Mouse (Mus musculus): ENCODE results near the gene Srsf6.
"Not testable (repeated sequence)": the region's sequence is repeated elsewhere in the genome, so short reads cannot be mapped to it uniquely, and the experiment has no call there.

Gene Srsf6

DNA sequence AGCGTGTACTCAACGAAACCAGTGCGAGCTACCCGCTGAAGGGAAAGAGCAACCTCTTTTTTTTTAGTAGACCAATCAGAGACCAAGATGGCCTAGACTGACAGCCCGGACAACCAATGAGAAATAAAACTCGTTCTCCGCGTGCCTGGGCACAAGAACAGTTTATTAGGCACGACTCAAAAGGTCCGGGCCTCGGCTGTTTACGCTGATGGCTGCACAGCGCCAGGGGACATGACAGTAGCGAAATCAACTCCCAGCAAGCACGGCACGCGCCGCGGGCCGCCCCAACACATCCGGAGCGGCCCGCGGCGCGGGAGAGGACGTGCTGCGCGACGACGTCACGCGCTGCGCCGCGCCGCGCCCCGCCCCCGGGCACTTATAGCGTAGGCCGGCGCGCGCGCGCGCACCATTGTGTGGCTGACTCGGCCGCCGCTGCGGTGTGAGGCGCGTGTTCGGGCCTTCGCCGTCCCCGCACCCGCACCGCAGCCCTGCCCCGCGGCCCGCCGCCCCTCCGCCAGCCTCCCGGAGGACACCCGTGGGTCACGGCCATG, at the start of gene Srsf6:
Gene Srsf6 (plus strand): TSS at position 406 of the 551 bp plus-strand sequence.
- in situ Hi-C loops (cut with MboI; ENCODE audit: low pct_unique_long_range_greater_than_20kb in 1 of 2, low sequenced_read_pairs in 2 of 2, unreplicated experiment in 1 of 2), result no loop called here

DNA sequence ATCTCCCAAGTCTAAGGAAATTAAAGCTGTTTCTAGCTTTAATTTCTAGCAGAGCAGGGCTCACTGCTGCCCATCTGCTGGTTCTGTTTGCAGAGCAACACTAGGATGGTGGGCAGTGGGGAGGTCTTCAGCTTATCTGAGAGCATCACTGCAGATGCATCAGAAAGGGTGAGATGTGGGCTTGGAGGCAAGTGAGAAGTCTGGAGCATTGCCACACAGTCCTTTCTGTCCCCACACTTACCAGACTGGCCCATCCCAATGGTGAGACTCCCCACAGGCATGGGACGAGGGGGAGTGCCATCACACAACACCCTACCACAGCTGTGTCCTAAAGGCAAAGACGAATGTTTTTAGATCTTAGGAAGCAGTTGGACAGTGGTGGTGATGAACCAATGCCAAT, 47.2 kb upstream of the Srsf6 start:
- in situ Hi-C loops (cut with MboI; ENCODE audit: low pct_unique_long_range_greater_than_20kb in 1 of 2, low sequenced_read_pairs in 2 of 2, unreplicated experiment in 1 of 2), result no loop called here

DNA sequence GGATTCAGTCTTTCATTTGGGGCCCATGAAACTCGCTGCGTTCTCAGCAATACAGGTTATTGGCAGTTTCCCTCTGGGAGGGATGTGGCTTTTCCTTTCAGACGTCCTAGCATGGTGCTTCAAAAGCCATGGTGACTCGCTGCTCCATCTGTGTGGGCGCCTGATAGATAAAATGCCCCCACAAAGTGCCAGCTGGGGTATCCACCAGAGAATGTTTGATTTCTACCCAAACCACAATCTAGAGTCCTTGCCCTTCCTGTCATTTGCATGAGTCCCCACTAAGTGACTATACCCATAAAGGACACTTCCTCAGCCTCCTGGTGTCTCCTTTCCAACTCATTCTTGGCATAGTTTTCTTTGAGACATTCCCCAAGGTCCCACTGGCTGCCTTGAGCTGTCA, 44.2 kb upstream of the Srsf6 start:
- in situ Hi-C loops (cut with MboI; ENCODE audit: low pct_unique_long_range_greater_than_20kb in 1 of 2, low sequenced_read_pairs in 2 of 2, unreplicated experiment in 1 of 2), result no loop called here

DNA sequence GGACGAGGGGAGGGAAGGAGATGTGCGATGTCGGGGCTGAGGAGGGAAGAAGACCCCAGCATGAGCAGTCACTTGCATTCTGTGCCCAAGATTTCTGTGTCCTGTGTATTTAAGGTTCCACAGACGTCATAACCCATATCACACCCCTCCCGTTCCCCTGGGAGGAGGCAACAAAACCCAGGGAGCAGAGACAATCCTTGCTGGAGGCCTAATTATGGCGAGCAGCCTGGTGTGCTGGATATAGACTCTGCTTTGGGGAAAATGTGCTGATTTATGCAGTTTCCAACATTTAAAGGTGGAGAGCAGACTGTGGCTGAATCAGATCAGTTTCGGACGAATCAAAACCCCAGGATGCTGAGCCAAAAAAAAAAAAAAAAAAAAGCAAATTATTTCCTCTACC, 42.7 kb upstream of the Srsf6 start:
- in situ Hi-C loops (cut with MboI; ENCODE audit: low pct_unique_long_range_greater_than_20kb in 1 of 2, low sequenced_read_pairs in 2 of 2, unreplicated experiment in 1 of 2), result no loop called here

DNA sequence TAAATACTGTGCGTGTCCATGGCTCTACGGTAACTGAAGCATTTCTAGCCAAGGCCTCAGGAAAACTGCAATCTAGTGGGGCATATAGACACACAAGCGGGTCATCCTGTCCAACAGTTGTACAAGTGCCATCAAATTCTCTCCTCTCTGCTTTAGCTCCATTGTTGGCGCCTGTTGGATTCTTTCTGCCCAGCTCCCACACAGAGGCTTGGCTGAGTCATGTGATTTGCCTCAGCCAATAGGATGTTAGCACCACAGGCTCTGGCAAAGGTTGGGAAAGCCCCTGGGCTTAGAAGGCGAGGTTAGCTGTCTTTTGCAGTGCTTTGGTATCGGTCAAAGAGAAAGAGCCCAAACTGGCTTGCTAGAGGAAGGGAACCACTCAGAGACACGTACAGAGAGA, 42.1 kb upstream of the Srsf6 start:
- in situ Hi-C loops (cut with MboI; ENCODE audit: low pct_unique_long_range_greater_than_20kb in 1 of 2, low sequenced_read_pairs in 2 of 2, unreplicated experiment in 1 of 2), result no loop called here

DNA sequence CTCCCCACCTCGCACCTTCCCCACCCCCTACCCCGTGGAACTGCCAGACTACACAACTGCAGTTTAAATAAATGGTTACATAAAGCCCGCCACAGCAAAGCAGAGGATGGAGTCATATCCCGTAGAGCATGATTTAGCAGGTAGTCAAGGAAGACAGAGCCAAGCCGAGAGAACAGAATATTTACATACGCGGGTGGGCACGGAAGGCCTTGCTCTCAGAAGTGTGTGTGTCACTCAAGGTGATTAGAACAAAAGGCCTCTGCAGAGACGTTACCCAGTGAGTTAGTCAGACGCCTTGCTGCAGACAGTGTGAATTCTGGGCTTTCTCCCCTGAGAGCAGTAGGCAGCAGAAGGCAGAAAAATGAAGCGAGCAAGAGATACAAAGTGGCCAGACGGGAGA, 41.6 kb upstream of the Srsf6 start:
- in situ Hi-C loops (cut with MboI; ENCODE audit: low pct_unique_long_range_greater_than_20kb in 1 of 2, low sequenced_read_pairs in 2 of 2, unreplicated experiment in 1 of 2), result no loop called here

DNA sequence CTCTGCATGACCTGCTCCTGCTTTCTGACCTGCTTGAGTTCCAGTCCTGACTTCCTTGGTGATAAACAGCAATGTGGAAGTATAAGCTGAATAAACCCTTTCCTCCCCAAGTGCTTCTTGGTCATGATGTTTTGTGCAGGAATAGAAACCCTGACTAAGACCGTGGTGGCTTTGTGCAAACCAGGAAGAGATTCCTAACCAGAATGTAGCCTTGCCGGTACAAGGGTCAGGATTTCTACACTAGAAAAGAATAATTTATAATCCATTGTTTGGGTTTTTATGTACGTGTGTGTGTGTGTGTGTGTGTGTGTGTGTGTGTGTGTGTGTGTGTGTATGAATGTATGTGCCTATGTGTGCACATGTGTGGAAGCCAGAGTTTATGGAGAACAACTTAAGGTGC, 38.3 kb upstream of the Srsf6 start:
- in situ Hi-C loops (cut with MboI; ENCODE audit: low pct_unique_long_range_greater_than_20kb in 1 of 2, low sequenced_read_pairs in 2 of 2, unreplicated experiment in 1 of 2), result not testable (repeated sequence)

DNA sequence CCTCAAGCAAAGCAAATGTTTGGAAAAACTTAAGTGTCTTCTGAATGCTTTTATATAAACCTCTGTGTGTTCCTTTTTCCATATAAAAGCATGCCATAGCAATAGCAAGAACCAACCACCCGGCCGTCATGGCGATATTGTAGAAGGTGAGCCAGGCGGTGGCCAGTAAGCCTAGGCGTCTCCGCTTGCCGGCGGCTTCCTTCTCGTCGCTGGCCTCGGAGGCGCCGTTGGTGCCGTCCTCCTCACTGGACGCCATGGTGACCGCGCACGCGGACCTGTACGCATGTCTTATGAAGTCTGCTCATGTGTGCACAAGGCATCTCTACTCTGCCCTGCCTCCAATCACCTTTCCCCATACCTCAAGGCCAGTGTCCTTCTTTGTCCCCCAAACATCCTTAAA, 32.1 kb upstream of the Srsf6 start:
- in situ Hi-C loops (cut with MboI; ENCODE audit: low pct_unique_long_range_greater_than_20kb in 1 of 2, low sequenced_read_pairs in 2 of 2, unreplicated experiment in 1 of 2), result not testable (repeated sequence)

DNA sequence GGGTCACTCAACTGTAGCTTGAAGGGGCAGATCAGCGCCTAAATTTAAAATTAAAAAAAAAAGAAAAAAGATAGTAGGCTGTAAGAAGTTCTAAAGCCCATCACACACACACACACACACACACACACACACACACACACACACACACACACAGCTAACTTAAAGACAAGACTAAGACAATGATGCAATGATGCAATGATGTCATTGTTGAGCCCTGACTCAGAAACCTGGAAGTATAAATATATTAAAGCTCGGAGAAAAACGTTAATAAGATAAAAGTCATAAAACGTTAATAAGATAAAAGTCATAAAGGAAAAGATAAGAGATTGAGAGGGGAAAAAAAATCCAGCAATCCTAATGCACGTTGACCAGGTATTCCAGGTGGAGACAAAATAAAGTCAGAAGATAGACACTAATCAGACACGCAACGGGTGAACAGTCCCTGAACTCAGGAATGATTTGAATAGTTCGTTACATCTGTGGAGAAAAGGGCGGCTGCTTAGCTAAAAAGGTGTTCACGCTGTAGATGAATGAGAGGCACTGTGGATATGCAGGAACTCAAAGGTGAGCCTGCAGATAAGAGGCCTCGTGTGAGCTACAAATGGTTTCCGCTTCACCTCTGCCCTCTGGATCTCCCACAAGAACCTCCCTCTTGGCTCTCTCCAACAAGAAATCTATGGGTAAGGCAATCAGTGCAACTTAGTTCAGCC, 31.3 kb upstream of the Srsf6 start:
- in situ Hi-C loops (cut with MboI; ENCODE audit: low pct_unique_long_range_greater_than_20kb in 1 of 2, low sequenced_read_pairs in 2 of 2, unreplicated experiment in 1 of 2), result no loop called here

DNA sequence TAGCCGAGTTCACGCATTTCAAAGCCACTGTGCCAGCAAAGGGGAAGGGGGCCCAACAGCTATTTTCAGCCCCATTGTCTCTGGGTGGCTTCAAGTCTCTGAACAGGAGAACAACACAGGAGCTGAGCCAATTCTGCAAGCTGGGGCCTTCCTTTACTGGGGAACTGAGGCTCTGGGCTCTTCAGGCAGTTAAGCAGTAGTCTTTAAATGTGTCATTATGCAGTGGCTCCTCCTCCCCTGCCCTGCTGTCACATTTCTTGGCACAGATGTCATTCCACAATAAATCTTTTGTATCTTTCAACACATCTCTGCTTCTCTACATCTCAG, 30.8 kb upstream of the Srsf6 start:
- in situ Hi-C loops (cut with MboI; ENCODE audit: low pct_unique_long_range_greater_than_20kb in 1 of 2, low sequenced_read_pairs in 2 of 2, unreplicated experiment in 1 of 2), result no loop called here

DNA sequence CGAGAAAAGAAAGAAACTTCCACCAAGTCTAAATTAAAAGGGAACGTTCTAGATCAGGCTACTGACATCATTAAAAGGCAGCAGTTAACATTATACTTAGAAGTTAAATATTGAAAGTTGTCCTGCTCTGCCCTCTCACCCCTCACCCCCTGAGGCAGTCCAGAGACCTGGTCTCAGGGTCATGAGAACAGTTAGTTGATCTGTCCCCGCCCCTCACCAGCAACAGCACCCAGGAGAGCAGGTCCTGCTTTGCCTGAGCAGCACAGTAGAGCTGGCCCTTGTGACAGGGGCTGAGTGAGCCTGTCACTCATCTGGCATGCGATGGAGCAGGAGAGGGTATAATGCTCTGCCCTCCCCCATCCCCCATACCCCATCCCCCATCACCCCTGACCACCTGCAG, 25.4 kb upstream of the Srsf6 start:
- in situ Hi-C loops (cut with MboI; ENCODE audit: low pct_unique_long_range_greater_than_20kb in 1 of 2, low sequenced_read_pairs in 2 of 2, unreplicated experiment in 1 of 2), result no loop called here

DNA sequence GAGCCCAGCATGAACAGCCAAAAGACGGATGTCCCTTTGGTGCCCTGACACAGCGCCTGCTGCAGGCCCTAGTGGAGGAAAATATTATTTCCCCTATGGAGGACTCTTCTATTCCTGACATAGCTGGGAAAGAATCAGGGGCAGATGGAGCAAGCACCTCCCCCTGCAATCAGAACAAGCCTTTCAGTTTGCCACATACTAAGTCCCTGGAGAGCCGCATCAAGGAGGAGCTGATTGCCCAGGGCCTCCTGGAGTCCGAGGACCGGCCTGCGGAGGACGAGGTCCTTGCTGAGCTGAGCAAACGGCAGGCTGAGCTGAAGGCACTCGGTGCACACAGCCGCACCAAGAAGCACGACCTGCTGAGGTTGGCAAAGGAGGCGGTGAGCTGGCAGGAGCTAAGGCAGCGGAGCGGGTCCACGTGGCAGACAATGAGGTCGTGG, 23.3 kb upstream of the Srsf6 start:
- in situ Hi-C loops (cut with MboI; ENCODE audit: low pct_unique_long_range_greater_than_20kb in 1 of 2, low sequenced_read_pairs in 2 of 2, unreplicated experiment in 1 of 2), result no loop called here

DNA sequence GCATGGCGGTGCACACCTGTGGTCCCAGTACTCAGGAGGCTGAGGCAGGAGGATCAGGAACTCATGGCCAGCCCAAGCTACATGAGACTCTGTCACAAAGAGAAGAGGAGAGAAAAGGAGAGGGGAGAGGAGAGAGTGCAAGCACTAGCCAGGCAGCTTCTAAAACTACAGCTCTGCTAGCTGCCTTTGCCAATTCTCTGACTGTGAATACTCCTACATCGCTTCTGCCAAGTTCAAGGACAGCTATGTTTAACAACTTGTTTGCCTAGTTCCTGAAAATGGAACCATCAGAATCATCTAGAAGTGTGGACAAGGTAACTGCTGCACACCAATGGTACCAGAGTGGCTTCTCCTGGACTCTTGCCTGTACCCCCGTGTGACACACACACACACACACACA, 17.3 kb upstream of the Srsf6 start:
- in situ Hi-C loops (cut with MboI; ENCODE audit: low pct_unique_long_range_greater_than_20kb in 1 of 2, low sequenced_read_pairs in 2 of 2, unreplicated experiment in 1 of 2), result no loop called here

DNA sequence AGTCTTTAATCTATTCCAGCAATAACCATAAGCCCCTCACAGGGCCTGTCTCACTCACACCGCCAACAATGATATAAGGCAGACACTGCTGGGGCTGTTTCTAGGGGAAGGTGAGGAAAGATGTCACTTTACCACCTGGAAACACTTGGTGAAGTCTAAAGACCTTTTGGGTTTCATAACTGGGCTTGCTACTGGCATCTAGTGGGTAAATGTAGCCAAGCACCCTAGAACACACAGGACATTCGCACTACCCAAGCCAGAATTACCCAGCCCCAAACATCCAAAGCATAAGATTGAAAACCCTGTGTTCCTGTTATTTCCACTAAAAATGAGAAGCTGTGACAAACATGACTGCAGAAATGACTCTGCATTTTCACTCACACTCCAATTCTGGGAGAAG, 16.8 kb upstream of the Srsf6 start:
- in situ Hi-C loops (cut with MboI; ENCODE audit: low pct_unique_long_range_greater_than_20kb in 1 of 2, low sequenced_read_pairs in 2 of 2, unreplicated experiment in 1 of 2), result no loop called here

DNA sequence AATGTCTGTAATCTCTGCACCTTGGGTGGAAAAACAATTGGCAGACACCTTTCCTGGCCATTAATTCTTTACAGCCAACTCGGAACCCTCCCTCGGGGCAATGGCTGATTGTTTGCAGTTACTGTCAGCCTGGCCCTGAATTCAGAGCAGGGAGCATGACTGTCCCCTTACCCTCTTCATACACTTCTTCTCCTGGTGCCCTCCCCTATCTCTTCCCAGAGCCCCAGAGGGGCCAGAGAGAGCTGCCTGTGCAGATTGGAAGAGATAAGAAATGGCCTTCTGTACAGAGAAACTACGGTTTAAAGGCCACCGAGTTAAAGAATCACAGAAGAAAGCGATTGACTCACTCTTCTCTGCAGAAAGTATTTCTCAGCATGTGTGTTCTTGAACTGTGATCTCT, 11.4 kb upstream of the Srsf6 start:
- in situ Hi-C loops (cut with MboI; ENCODE audit: low pct_unique_long_range_greater_than_20kb in 1 of 2, low sequenced_read_pairs in 2 of 2, unreplicated experiment in 1 of 2), result loop anchor here (10.0 kb wide), 2 partner anchors 85 to 175 kb away; no protein-coding TSS in a partner anchor

DNA sequence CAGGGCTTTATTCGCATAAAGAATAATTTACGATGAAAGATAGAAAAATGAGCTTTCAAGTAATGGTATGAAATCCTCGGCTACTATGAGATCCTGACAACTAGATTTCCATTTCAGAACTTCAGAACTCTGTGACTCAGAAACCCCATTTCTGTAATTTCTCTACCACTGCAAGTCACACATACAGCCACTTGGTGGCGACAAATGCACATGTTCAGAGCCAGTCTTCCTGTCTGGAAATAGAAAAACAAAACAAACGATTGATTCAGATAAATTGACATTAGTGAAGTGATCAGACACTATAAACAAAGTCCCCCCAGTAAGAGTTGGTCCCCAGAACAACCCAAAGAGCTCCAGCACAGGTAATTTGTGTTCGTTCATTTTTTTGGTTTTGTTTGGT, 9.1 kb upstream of the Srsf6 start:
- in situ Hi-C loops (cut with MboI; ENCODE audit: low pct_unique_long_range_greater_than_20kb in 1 of 2, low sequenced_read_pairs in 2 of 2, unreplicated experiment in 1 of 2), result loop anchor here (10.0 kb wide), 2 partner anchors 83 to 173 kb away; no protein-coding TSS in a partner anchor

DNA sequence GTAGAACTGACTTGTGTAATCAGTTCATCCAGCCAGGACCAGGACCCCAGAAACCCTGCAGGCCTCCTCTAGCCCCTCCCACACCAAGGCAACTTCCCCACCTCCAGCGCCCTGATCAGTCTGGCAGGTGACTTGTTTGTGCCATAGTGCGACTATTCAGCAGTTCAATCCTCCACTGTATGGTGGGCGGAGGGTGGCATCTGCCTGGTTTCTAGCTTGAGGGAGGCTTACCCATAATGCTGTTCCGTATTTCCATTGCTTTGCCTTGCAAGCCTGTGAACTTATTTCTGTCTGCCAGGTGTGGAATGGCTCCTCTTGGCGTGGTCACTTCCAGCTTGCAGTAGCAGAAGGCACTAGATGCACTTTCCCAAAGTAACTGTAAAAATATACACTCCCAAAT, 8.5 kb upstream of the Srsf6 start:
- in situ Hi-C loops (cut with MboI; ENCODE audit: low pct_unique_long_range_greater_than_20kb in 1 of 2, low sequenced_read_pairs in 2 of 2, unreplicated experiment in 1 of 2), result loop anchor here (10.0 kb wide), 2 partner anchors 82 to 172 kb away; no protein-coding TSS in a partner anchor

DNA sequence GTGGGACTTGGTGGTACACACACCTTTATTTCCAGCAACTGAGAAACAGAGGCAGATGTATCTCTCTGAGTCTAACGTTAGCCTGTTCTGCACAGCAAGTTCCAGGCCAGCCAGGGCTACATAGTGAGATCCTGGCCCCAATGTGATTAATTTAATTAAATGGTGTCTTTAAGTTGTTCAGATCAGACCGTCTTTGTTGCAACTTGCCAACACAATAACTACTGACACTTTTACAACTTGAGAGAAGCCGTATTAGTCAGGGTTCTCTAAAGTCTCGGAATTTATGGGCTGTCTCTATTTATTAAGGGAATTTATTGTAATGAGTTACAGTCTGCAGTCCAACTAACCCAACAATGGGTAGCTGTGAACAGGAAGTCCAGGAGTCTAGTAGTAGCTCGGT, 7.2 kb upstream of the Srsf6 start:
- in situ Hi-C loops (cut with MboI; ENCODE audit: low pct_unique_long_range_greater_than_20kb in 1 of 2, low sequenced_read_pairs in 2 of 2, unreplicated experiment in 1 of 2), result loop anchor here (10.0 kb wide), 2 partner anchors 81 to 171 kb away; no protein-coding TSS in a partner anchor

DNA sequence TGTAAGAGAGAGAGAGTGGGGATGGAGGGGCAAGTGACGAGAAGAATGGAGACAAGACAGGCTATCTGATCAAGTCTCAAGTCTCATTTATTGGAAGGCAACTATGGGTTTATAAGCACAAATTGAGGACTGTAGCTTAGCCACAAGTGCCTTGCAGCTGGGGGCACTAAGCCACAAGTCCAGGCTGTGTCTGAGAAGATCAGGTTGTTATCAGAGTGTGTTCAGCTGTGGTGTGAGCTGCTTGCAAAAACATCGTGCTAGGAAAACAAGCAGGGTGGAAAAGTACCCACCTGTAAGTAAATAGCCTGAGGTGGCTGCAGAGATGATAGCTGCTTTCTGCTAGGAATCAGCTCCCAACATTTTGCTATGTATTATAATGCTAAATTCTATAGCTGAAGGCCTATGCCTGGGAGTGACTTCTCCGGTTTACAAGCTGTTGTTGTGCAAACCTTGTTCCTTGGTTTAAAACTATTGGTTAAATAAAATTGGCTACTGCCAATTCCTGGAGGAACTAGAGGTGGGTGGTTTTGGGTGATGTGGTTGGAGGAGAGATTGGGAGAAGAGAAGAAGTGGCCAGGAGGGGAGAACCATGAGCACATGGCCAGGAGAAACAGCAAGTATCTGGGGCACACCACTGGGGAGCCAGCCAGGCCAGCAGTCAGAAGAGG, 3.3 kb upstream of the Srsf6 start:
- in situ Hi-C loops (cut with MboI; ENCODE audit: low pct_unique_long_range_greater_than_20kb in 1 of 2, low sequenced_read_pairs in 2 of 2, unreplicated experiment in 1 of 2), result loop anchor here (10.0 kb wide), 2 partner anchors 77 to 167 kb away; no protein-coding TSS in a partner anchor

DNA sequence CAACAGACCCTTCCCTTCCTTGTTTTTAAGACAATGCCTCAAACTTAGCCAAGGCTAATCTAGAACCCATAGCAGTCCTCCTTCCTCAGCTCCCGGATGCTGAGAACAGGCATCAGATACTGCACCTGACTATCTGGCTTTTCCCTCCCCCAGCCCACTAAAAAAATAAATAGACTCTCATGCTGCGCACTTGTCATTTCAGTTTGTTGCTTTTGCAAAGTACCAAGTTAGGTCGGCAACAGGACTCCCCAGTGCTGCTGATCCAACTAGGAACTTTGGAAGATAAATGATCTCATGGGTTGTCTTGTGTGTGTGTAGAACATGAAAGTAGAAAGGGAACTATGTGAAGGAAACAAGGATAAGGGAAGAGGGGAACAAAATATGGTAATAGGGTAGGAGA, 1.6 kb upstream of the Srsf6 start:
- in situ Hi-C loops (cut with MboI; ENCODE audit: low pct_unique_long_range_greater_than_20kb in 1 of 2, low sequenced_read_pairs in 2 of 2, unreplicated experiment in 1 of 2), result loop anchor here (10.0 kb wide), 2 partner anchors 75 to 165 kb away; no protein-coding TSS in a partner anchor

All from mouse embryonic stem cell (cell line).